Mouse (Mus musculus) erythroblast, embryonic 14.5 days (primary cell): Measurements from ENCODE around the gene Tmem59. TPM values are rescaled to one million over a fixed set of nuclear protein-coding genes. Genes with fewer than 3 reads are reported as not detected.
A peak's percentile ranks its signal among the peaks of the same experiment; 100 is the strongest.

ENCODE experiments used
- H3K27me3 ChIP-seq: 2 replicates; pipeline ENCODE4 v1.6.1; 2012; ENCODE audit warnings: inconsistent platforms; ENCODE audit not compliant: control insufficient read depth
- H3K36me3 ChIP-seq: 2 replicates; pipeline ENCODE4 v1.6.1; 2012; ENCODE audit warnings: mild to moderate bottlenecking, inconsistent platforms; ENCODE audit not compliant: control insufficient read depth
- H3K4me1 ChIP-seq: 2 replicates; pipeline ENCODE4 v1.6.1; 2012; ENCODE audit warnings: inconsistent platforms; ENCODE audit not compliant: control insufficient read depth
- H3K4me3 ChIP-seq: replicated peaks from 2 replicates; pipeline ENCODE3; 2012; ENCODE audit warnings: moderate library complexity, mild to moderate bottlenecking, inconsistent platforms
- H3K9me3 ChIP-seq: 2 replicates; pipeline ENCODE4 v1.6.1; 2012; ENCODE audit warnings: low read length, inconsistent platforms, mixed read lengths; ENCODE audit not compliant: control insufficient read depth
- GATA1 ChIP-seq: IDR thresholded peaks from 2 replicates; pipeline ENCODE4 v1.6.1; 2012; ENCODE audit warnings: low read length, inconsistent platforms, mixed read lengths
- TAL1 ChIP-seq: IDR thresholded peaks from 3 replicates; pipeline ENCODE4 v1.6.1; 2012; ENCODE audit warnings: low read length, inconsistent platforms, mixed read lengths
- polyA plus RNA-seq: library from polyadenylated mRNA; stranded (reverse); fragments of >175 nt; gene quantifications from 2 replicates; pipeline ENCODE4 v1.2.3, GENCODE M21; 2012

Tmem59 gene
- polyA plus RNA-seq, 1 experiment, result 10.0 TPM

DNA sequence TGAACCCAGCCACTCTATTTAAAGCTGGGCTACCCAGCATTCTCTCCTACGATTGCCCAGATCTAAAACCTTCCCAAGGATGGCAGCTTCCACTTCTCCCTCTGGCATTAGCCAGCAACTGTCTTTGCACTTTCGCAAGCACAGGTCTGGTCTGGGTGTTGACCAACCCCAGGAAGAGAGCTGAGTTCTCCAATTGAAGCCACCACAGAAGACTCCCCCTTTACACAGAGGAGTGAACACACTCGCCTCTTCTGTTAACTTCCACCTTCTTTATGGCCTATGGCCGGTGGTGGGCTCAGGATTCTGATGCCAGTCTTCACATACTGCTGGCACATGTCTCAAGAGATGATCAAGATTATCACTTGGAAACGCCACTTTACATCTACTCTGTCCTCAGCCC lies 10.4 kb upstream of the Tmem59 start:
- Histone ChIP-seq H3K27me3 (no peaks in the 10 kb centered on the region), H3K4me1 (peaks cover 5% of the 10 kb centered on the region), H3K4me3 (no peak overlapping the region), H3K9me3 (no peaks in the 10 kb centered on the region), H3K36me3 (peaks cover 62% of the 10 kb centered on the region)
- TF ChIP-seq TAL1 (no peak), GATA1 (no peak)

GRCm38 (mm10) chr4:107177506-107177905 lies 693 bp upstream of the Tmem59 start:
- no peaks in the 10 kb centered on the region for H3K27me3 ChIP-seq
- H3K4me3 ChIP-seq, result peak overlapping the region; percentile 79
- no peaks in the 10 kb centered on the region for H3K9me3 ChIP-seq
- H3K36me3 ChIP-seq, result peaks cover 41% of the 10 kb centered on the region
- TF ChIP-seq GATA1 (no peak), TAL1 (no peak)
- peaks cover 52% of the 10 kb centered on the region for H3K4me1 ChIP-seq

GRCm38 (mm10) chr4:107178830-107179490 lies 761 bp downstream of the Tmem59 start, which contains the start of gene Tceanc2:
Gene Tceanc2, minus strand, starts transcription at chr4:107179116.
- Histone ChIP-seq H3K9me3 (no peaks in the 10 kb centered on the region), H3K4me1 (peaks cover 62% of the 10 kb centered on the region), H3K36me3 (peaks cover 33% of the 10 kb centered on the region), H3K27me3 (no peaks in the 10 kb centered on the region), H3K4me3 (peak within 1 kb of the TSS; percentile 79)
- TF ChIP-seq GATA1 (no peak), TAL1 (no peak)

GRCm38 (mm10) chr4:107179561-107179960 lies 1.4 kb downstream of the Tmem59 start:
- Histone ChIP-seq H3K27me3 (no peaks in the 10 kb centered on the region), H3K36me3 (peaks cover 30% of the 10 kb centered on the region), H3K9me3 (no peaks in the 10 kb centered on the region), H3K4me3 (peak overlapping the region; percentile 79), H3K4me1 (peaks cover 62% of the 10 kb centered on the region)
- TF ChIP-seq GATA1, result no peak
- TF ChIP-seq TAL1, result no peak

DNA sequence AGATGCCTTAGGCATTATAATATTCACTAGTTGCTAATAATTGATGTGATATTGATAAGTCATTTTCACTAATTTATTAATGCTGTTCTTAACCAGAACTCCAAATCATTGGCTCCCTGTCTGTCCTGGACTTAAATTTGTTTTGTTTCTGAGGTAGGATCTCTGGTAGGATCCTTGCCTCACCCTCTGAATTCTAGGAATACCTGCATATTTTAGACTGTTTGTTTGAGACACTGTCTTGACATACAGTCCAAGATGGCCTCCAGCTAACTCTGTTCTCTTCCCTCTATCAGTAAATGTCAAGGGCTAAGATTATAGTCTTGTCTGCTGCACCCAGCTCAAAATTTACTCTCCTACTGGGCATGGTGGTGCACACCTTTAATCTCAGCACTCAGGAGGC lies 2.5 kb downstream of the Tmem59 start:
- Histone ChIP-seq H3K4me3 (peak overlapping the region; percentile 34), H3K36me3 (peaks cover 30% of the 10 kb centered on the region), H3K27me3 (no peaks in the 10 kb centered on the region), H3K4me1 (peaks cover 60% of the 10 kb centered on the region), H3K9me3 (no peaks in the 10 kb centered on the region)
- TF ChIP-seq GATA1 (no peak), TAL1 (no peak)

- H3K36me3 ChIP-seq, result peaks cover 30% of the 10 kb centered on the region
- peaks cover 51% of the 10 kb centered on the region for H3K4me1 ChIP-seq
- no peak for TF ChIP-seq TAL1
- no peak for TF ChIP-seq GATA1
- no peaks in the 10 kb centered on the region for H3K9me3 ChIP-seq
- H3K27me3 ChIP-seq, result no peaks in the 10 kb centered on the region
- H3K4me3 ChIP-seq, result peak overlapping the region; percentile 37
Observed at GRCm38 (mm10) chr4:107181866-107182265, 3.7 kb downstream of the Tmem59 start.

GRCm38 (mm10) chr4:107182796-107183195 lies 4.6 kb downstream of the Tmem59 start:
- TF ChIP-seq GATA1, result no peak
- TF ChIP-seq TAL1, result peak; percentile 44; the same call in 1 of the 3 replicates
- H3K36me3 ChIP-seq, result peaks cover 38% of the 10 kb centered on the region
- peaks cover 42% of the 10 kb centered on the region for H3K4me1 ChIP-seq
- no peaks in the 10 kb centered on the region for H3K9me3 ChIP-seq
- H3K4me3 ChIP-seq, result peak overlapping the region; percentile 9
- no peaks in the 10 kb centered on the region for H3K27me3 ChIP-seq

- Histone ChIP-seq H3K36me3 (peaks cover 42% of the 10 kb centered on the region), H3K27me3 (no peaks in the 10 kb centered on the region), H3K9me3 (no peaks in the 10 kb centered on the region), H3K4me3 (peak overlapping the region; percentile 14), H3K4me1 (peaks cover 41% of the 10 kb centered on the region)
- no peak for TF ChIP-seq TAL1
- no peak for TF ChIP-seq GATA1
Observed at GRCm38 (mm10) chr4:107183203-107183602, 5.0 kb downstream of the Tmem59 start.

- Histone ChIP-seq H3K9me3 (no peaks in the 10 kb centered on the region), H3K27me3 (no peaks in the 10 kb centered on the region), H3K4me1 (peaks cover 26% of the 10 kb centered on the region), H3K4me3 (no peak overlapping the region), H3K36me3 (peaks cover 66% of the 10 kb centered on the region)
- TF ChIP-seq GATA1 (no peak), TAL1 (no peak)
Observed at GRCm38 (mm10) chr4:107185703-107186102, 7.5 kb downstream of the Tmem59 start.
